Mouse (Mus musculus) activated CD4-positive, CD25-positive, alpha-beta regulatory T cell, adult 4 months (primary cell): Measurements from ENCODE around the gene Actr3b. TPM values are rescaled to one million over a fixed set of nuclear protein-coding genes. Genes with fewer than 3 reads are reported as not detected.

Experiments
- ATAC-seq: one replicate; pipeline ENCODE4 v1.8.0; 2017
- polyA plus RNA-seq, 2 experiments: library from polyadenylated mRNA; unstranded; fragments of 100-300 nt; shearing (Covaris generic); gene quantifications; one replicate each; pipeline ENCODE4 v1.2.1; 2017

The Actr3b gene
- polyA plus RNA-seq, 2 experiments from 2014 or later: 0.28 to 0.48 TPM

GRCm38 (mm10) chr5:25889746-25890382, 130.1 kb downstream of the Actr3b start:
- no peak for ATAC-seq

GRCm38 (mm10) chr5:25891321-25891720, 131.5 kb downstream of the Actr3b start:
- ATAC-seq: no peak

Other genes with a start within 250 kb of the Actr3b start
- gene Cct8l1, start 243.9 kb upstream of the Actr3b start, polyA plus RNA-seq: not detected
- 1 to 10 TPM; 5.6 to 6.1 TPM for gene Xrcc2, start 54.2 kb upstream of the Actr3b start, polyA plus RNA-seq
- not detected for gene Gm21663, start 182.4 kb downstream of the Actr3b start, polyA plus RNA-seq
- not detected for gene Gm21671, start 194.4 kb downstream of the Actr3b start, polyA plus RNA-seq
- not detected for gene Gm21680, start 212.7 kb downstream of the Actr3b start, polyA plus RNA-seq
- not detected for gene Gm21698, start 228.7 kb downstream of the Actr3b start, polyA plus RNA-seq
- not detected for gene Gm1979, start 244.8 kb downstream of the Actr3b start, polyA plus RNA-seq